Mouse (Mus musculus) layer of hippocampus, postnatal 36 days (tissue): ENCODE results near the gene Rbck1. TPM values are rescaled to one million over a fixed set of nuclear protein-coding genes. Genes with fewer than 3 reads are reported as not detected.
"Not testable (repeated sequence)": the region's sequence is repeated elsewhere in the genome, so short reads cannot be mapped to it uniquely, and the experiment has no call there.

ENCODE experiments used
- DNase-seq, 2 experiments: peaks; one replicate each; pipeline ENCODE4 v3.0.0; 2022
- total RNA-seq, 2 experiments: library from RNA; stranded (reverse); gene quantifications; 2 replicates each; pipeline ENCODE4 v1.2.3; 2021

Rbck1 gene
- 100 to 1,000 TPM; 103 to 109 TPM for total RNA-seq

DNA sequence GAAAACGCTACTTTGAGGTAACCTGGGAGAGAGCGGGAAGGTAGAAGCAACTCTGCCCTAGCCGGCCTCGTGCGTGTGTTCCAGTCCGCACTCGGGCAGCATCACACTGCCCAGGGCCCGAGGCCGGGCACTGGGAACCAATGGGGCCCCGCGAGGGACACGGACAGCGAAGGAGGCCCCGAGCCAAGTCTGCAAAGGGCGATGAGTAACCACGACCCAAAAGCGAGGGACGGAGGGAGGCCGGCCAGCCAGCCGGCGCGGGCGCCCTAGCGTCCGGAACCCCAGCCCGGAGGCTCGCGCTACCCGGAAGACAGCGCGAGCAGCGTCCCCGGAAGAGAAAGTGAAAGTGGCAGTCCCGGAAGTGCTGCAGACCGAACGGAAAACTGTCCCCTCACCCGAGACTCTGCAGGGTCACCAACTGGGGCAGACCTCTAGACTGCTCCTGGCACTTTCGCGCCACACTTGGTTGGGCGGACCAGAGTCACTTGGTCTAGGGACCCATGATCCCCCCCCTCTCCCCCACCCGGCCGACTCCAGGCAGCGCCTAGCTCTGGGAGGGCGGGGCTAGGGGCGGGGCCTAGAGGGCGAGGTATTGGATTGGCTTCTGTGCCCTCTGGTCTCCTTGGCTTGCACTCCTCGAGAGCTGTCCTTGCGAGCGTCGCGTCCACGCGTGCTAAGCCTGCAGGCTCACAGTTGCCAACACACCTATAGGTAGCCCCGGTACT is at the start of gene Rbck1:
Rbck1 (minus strand) TSS at position 553 of the 725 bp plus-strand sequence.
- peak; percentile 86 to 89 for DNase-seq

DNA sequence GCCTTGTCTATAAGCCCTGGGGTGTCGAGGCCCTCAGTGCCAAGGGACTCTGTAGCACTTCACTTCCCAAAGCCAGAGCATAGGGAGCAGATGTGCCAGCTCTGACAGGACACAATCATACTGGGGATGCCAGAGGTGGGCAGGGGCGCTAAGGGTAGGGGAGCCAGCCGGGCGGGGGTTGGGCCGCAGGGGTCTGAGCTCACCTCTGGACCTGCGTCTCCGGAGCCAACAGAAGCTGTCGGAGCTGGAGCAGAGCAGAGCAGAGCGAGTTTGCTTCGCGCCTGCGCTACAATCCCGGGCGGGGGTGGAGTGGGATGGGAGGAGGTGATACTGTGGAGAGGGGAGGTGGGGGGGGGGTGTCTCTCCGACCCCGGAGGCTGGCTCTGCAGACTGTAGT is 43.9 kb upstream of the Rbck1 start, which contains the start of gene Nrsn2:
Nrsn2 (minus strand) TSS at position 294 of the 397 bp plus-strand sequence.
- peak in 1 of 2 experiments; percentile 30 for DNase-seq

DNA sequence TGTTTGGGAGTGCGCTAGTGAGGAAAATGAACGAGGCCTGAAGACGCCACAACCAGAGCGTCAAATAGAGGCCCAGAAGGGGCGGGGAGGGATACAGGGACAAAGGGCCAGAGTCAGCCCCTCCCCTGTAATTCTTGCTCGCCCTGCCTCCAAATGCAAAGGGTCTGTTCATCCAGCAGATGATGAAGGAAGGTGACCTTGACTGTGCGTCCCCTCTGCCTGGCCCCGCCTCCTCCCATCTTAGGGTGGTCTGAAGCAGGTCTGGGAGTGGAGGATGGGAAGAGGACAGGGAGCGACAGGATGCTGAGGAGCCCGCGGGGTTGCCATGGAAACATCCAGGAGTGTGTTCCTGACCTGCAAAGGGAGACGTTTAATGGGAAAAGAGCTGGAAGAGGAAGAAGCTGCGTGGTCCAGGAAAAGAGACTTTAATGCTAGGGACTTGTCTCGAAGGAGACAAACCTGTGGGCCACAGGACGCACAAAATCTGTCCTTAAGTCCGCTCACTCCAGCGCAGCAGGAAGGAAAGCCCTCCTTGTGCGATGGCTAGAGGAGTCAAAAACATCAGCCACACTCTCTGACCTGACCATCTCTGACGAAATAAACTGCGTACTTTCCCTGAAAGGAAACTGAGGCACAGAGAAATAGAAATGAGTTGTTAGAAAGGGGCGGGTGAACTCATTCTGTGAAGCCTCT is 43.3 kb upstream of the Rbck1 start:
- peak in 1 of 2 experiments; percentile 13 for DNase-seq

DNA sequence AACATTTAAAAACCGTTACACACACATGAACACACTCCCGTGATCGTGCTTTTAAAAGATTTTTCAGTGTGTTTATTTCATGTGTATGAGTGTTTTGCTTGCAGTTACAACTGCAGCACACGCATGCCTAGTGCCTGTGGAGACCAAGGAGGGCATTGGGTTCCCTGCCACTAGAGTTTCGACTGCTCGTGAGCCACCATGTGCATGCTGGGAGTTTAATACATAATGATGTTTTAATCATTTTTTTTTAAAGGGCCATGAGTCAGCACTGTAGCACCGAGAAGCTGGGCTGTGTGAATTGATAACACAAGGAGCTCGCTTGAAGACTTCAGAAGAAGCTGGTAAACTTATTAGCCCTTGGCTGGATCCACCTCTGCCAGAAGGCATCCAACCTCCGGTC is 41.1 kb upstream of the Rbck1 start:
- no peak for DNase-seq

DNA sequence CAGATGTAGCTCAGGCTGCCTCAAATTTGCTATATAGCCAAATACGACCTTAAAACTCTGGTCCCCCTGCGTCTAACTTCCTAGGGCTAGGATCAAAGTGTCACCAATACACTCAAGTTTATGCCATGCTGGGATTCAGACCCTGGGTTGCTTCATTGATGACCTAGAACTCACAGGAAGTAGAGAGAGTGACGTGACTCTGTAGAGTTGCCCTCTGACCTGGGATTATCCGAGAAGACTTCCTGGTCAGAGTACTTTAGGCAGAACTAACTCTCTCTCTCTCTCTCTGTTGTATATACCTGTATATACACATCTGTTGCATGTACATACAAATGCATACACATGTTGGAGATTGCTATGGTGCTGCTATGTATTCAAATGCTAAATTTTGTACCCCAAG is 40.2 kb upstream of the Rbck1 start:
- DNase-seq: no peak

DNA sequence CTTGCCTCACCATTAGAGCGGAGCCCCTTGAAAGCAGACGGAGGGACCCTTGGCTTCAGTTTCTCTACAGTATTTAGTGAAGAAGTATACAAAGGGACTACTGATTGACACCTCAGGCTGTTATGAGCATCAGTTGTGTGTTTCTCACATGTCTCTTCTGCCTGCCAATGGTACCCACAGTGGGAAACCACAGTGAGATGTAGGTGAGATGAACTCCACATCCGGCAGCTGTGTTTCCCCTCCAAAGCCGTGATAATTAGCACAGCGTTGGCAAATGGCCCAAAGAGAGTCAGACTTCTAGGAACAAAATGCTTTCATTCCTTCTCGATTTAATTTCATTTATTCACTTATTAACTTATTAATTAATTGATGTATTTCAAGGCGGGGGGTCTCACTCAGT is 39.7 kb upstream of the Rbck1 start:
- no peak for DNase-seq

DNA sequence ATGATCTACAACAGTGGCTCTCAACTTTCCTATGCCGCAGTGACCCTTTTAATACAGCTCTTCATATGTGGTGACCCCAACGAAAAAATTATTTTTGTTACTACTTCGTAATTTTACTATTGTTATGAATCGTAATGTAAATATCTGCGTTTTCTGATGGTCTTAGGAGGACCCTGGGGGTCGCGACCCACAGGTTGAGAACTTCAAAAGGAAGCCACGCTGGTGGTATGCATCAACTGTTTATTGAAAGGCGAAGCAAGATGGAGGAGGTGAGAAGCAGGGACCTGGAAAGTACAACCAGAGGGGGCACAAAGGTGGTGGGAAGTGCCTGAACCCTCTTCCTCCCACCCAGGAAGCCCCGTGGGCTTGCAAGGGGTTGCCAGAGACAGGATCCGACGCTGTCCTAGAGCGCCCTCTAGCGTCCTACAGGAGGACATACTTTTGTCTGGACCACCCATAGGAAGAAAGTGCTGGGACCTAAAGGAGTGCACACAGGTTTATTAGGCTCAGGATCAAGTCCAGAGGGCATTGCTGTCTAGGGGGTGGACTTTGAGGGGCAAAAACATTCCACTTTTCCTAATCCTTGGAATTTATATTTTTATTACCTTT is 36.2 kb upstream of the Rbck1 start:
- peak in 1 of 2 experiments; percentile 31 for DNase-seq

DNA sequence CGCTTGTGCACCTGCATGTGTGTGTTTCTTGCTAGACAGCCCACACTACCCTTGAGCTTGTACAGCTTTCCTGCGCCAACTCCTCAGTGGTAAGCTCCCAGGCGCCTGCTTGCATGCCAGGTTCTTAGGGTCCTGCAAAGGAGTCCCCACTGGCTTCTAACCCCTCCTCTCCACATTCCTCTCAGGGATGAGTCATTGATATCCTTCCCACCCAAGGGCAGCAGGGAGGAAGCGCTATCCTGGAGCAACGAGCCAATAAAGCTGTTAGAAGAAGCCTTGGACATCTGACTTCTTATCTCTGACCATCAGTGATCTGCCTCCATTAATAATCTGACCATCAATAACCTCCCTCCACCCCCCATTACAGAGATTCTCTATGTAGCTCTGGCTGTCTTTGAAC is 35.5 kb upstream of the Rbck1 start:
- no peak for DNase-seq

DNA sequence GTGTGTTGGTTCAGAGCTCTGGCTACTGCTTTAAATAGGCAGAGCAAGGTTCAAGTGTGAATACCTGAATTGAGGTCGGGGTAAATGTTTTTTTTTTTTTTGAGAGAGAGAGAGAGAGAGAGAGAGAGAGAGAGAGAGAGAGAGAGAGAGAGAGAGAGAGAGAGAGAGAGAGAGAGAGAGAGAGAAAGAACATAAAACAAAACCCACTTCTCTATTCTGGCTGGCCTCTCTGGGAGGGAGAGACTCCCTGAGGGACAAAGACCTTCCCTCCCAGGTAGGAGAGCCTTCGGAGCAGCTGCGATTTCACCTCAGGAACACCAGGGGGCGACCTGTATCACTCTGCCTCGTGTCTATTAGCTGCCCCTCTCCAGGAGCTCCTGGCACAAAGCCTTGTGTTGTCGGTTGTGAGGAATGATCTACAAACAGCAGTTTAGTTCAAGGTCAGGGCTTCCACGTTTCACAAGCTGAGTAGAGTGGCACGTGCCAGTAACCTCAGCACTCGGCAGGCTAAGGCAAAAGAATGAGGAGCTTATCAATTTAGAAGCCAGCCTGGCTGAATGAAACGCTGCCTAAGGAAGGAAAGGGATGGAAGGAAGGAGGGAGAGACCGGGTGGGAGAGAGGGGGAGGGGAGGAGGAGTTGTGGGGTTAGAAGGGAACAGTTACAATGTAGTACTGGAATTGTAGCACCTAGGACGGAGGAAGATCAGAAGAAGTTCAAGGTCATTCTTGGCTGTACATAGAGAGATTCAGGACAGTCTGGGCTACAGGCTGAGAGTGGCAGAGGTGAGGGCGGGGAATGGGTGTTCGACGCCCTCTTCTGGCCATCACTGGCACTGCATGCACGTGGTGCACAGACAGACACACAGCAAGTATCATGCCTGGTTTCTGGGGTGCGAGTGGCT is 31.0 kb upstream of the Rbck1 start:
- DNase-seq: peak; percentile 52 to 61

DNA sequence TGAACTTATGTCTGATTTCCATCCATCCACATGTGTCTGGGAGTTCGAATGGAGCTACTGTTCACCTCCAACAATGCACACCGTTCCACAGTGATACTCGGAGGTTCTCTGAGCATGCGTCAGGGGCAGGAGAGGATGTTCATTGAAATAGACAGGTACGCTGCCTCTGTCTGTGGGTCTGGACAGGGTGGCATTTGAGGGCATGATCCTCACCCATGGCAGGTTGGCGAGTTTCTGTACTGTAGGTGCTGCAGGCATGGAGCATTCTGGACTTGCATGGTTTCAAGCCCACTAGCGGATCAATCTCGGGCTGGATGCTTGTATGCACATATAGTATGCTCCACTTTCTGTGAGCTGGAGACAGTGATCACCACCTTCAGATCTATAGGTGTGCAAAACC is 28.7 kb upstream of the Rbck1 start:
- no peak for DNase-seq

DNA sequence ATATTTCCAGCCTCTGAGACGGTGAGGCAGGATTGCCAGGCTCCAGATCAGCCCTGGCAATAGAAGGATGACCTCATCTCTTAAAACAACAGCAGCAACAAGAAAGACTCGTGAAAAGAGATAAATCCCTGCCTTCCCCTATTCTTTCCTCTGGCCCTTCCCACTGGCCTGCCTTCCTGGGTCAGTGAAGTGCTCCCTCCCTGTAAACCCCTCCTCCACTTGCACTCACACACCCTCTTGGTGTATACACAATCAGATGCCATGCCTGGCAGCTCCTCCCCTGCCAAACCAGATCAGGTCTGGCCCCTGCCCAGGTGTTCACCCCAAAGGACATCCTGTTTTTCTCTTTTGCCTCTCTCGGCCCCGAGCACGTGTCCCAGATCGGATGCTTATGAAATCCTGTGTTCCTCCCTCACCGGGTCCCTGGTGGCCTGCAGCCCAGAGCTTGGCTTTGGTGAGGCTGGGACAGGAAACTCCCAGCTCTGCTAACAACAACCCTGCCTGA is 27.9 kb upstream of the Rbck1 start:
- DNase-seq: no peak

DNA sequence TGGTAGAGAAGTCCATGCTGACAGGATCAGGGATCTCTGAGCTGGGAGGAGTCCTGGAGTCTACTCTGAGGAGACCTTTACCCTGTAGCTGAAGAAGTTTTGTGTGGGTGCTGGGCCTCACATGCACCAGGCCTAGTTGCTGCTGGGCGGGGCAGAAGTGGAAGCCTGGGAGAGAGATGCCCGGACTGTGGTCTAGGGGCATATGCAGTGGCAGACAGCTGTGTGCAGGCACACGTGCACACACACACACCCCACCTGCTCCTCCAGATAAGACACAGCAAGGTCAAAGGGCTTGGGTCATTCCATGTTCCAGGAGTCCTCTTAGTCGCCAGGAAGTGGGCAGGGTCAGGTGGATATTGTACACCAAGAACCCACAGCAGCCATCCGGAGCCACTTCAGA is 27.2 kb upstream of the Rbck1 start:
- DNase-seq: no peak

DNA sequence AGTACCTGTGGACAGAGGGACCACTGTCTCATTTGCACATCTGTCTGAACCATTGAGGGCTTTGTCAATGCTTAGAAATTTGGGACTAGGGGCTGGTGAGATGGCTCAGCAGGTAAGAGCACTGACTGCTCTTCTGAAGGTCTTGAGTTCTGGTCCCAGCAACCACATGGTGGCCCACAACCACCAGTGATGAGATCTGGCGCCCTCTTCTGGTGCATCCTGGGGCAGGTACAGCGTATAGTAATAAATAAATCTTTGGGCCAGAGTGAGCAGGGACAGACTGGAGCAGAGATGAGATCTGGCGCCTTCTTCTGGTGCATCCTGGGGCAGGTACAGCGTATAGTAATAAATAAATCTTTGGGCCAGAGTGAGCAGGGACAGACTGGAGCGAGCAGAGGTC is 26.5 kb upstream of the Rbck1 start:
- not testable (repeated sequence) for DNase-seq

DNA sequence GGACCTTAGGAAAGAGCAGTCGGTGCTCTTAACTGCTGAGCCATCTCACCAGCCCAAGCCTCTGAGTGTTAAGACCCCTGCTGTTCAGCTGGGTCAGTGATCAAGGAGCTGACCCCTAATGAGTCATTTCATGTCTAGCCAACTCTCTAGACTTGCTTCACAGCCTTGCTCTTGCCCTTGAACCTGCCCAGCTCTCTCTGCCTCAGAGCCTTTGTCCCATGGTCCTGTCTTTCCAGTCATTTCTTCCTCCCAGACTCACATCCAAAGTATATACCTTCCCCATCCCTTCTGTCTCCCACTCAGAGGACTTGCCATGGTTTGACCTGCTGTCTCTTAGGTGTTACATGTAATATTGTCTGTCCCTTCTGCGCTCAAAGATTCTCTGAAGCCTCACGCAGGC is 24.8 kb upstream of the Rbck1 start:
- DNase-seq: no peak

DNA sequence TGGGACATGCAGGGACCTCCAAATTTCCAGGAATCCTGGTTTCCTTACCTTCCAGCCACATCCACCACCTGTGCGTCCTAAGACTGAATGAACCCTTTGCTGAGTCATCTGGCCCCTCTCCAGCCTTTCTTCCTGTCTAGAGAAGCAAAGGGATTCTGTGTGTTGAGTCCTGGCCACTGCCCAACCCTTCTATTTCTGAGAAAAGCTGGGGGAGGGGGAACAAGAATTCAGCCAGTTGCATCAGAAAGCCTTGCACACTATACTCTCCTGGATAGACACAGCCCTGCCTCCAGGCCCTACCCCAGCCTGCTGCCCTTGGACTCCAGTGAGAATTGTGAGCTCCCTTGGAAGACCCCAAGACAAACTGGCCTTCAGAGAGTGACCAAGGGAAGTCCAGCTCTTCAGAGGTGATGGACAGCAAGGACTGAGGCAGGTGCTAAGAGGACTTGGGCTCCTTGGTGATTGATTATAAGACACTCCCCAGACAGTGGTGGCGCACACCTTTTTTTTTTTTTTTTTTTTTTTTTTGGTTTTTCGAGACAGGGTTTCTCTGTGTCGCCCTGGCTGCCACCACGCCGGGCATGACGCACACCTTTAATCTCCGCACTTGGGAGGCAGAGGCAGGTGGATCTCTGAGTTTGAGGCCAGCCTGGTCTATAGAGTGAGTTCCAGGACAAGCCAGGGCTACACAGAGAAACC is 17.5 kb upstream of the Rbck1 start:
- DNase-seq: no peak

DNA sequence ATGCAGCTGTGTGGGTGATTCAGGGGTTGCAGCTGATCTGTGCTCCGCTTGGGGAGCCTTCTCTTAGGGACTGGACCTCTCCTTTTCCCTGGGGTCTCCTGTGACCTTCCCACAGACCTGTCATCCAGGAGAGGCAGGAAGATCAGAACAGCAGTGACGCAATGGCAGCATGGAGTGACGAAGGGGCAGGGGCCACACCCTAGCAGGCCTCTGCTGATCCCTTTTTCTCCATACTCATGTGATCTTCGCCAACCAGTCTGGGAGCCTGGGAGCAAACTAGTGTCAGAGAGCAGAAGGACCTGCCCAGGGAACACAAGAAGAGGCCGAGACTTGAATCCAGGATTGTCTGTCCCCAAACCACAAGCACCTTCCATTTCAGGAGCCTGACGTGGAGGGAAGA is 16.8 kb upstream of the Rbck1 start:
- no peak for DNase-seq

DNA sequence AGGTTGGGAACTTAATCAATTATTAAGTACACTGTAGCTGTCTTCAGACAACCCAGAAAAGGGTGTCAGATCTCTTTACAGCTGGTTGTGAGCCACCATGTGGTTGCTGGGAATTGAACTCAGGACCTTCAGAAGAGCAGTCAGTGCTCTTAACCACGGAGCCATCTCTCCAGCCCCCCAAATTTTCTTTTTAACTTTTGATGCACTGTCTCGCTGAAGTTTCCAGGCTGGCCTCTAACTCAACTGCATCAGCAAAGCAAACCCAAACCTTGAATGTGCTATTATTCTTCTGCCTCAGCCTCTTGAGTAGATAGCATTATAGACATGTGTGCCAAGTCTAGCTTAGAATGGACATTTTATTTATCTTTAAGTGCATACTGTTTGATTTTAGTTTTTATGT is 15.3 kb upstream of the Rbck1 start:
- DNase-seq: no peak

DNA sequence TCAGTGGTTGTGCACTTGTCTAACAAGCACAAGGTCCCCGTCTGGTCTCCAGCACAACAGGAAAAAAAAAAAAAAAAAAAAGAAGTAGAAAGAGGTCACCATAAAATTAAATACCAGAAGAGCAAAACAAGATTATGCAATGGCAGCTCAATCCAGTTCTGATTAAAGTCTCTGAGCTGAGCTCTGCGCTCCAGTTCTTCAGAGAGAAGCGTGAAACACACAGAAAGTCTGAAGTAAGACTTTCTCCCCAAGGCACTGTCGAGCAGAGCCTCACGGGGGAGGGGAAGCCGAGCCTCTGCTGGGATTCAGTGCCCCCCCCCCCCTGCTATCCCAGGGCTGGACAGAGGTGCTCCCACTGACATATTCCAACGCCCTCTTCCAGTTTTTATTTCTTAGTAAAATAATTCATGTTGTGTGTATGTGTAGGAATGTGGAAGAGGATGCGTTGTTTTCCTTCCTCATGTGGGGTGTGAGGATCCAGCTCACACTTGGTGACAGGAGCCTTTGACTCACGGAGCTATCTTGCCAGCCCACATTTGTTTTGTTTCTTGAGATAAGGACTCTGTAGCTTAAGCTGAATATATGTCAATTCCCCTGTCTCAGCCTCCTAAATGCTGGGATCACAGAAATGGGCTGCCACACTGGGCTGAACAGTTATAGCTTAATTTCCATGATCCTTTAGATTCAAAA is 14.5 kb upstream of the Rbck1 start:
- no peak for DNase-seq

DNA sequence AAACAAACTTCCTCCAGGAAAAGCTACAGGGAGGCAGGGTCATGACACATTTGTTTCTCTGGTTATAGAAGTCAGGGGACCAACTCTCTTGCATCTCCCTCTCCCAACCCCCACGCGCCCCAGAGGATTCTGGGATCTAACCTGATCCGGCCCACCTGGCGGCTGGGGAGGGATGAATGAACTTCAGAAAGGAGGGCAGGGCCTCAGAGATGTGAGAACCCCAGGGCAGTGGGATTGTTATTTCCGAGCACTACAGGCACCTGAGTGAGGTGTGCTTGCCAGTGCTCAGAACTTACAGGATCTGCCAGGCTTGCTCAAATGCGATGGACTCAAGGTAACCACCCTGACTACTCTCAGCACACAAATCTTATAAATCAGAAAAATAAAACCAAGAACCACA is 12.9 kb upstream of the Rbck1 start:
- DNase-seq: no peak

DNA sequence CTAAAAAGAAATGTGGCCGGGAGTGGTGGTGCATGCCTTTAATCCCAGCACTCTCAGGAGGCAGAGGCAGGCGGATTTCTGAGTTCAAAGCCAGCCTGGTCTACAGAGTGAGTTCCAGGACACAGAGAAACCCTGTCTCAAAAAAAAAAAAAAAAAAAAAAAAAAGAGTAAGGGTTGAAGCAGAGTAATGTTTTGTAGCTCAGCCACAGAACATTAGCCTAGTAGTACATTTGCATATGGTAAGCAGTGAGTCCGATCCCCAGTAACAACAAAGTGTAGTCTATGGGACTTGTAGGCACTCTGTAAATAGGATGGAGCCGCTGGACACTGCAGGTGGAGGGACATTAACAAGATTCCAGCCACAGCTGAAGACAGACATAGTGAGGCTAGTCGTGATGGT is 12.5 kb upstream of the Rbck1 start:
- DNase-seq: no peak

DNA sequence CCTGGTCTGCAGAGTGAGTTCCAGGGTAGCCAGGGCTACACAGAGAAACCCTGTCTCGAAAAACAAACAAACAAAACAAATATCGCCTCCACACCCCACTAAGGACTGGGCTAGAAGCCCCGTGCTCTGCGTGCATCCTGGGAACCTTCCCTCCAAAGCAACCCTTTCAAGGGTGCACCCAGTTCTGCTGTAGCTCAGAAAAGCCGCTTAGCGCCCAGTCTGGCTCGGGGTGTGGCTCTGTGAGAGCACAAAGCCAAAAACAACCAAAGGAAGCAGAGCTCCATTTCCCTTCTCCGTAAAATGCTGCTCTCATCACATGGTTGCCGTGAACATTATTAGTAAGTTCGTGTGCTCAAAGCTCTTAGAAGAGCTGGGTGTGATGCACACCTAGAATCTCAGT is 11.9 kb upstream of the Rbck1 start:
- no peak for DNase-seq
